Mouse (Mus musculus) thymus, postnatal 25 days (tissue): ENCODE data around the gene Lck.

Experiments
- DNase-seq: peaks from one replicate; pipeline ENCODE4 v3.0.0; 2022

Gene Lck

GRCm38 (mm10) chr4:129507434-129508236 lies 65.8 kb downstream of the Lck start:
- no peak for DNase-seq

GRCm38 (mm10) chr4:129505511-129505910 lies 67.9 kb downstream of the Lck start:
- DNase-seq = no peak

- DNase-seq = no peak
These were observed 70.5 kb downstream of the Lck start for GRCm38 (mm10) chr4:129502901-129503444.

GRCm38 (mm10) chr4:129502327-129502888 lies 71.0 kb downstream of the Lck start:
- no peak for DNase-seq

- peak; percentile 81 for DNase-seq
These were observed 72.6 kb downstream of the Lck start for GRCm38 (mm10) chr4:129500607-129501566.

- DNase-seq = no peak
These were observed 73.4 kb downstream of the Lck start for GRCm38 (mm10) chr4:129500017-129500416.

- DNase-seq = no peak
These were observed 74.5 kb downstream of the Lck start for GRCm38 (mm10) chr4:129498941-129499340.
